Mouse (Mus musculus): ENCODE data around the gene Tsen2. TPM values are rescaled to one million over a fixed set of nuclear protein-coding genes. Genes with fewer than 3 reads are reported as not detected.

The Tsen2 gene
- polyA plus RNA-seq, 1 experiment from 2014 or later: 23.7 TPM

DNA sequence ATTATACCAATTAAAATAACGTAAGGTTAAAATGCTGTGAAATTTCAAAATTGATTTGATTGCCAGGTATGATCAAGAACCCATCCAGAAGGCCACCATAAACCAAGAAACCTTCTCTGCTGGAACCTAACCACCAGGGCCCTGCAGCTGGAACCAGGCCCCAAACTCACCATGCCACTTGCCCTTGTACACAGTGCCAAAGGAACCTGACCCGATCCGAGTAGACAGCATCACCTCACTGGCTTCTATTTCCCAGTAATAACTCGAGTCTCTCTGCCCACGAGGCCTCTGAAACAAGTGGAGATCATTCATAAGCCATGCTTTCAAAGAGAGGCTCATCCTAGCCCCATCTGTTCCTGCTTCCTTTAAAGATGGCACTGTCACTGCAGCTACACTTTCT lies 81.7 kb downstream of the Tsen2 start:
- 93% methylated on average over 5 of the region's 5 CpGs for WGBS
- H3K36me3 ChIP-seq (ENCODE audit: control insufficient read depth, insufficient read depth, low read length): peaks cover 7% of the 10 kb centered on the region; the same call in 1 of the 2 replicates
- H3K27ac ChIP-seq (ENCODE audit: low read length): no peak overlapping the region
- no peaks in the 10 kb centered on the region for H3K27me3 ChIP-seq (ENCODE audit: control insufficient read depth, insufficient read depth, low read length)
- H3K4me1 ChIP-seq (ENCODE audit: control insufficient read depth, insufficient read depth, low read length): no peaks in the 10 kb centered on the region
- no peak overlapping the region for H3K4me3 ChIP-seq (replicated peaks; ENCODE audit: low read length)
- H3K4me2 ChIP-seq (ENCODE audit: low read depth, low read length): no peak overlapping the region
- no peak overlapping the region for H3K9ac ChIP-seq (ENCODE audit: low read length)
- no peak for ATAC-seq (ENCODE audit: insufficient read depth, low FRiP score)
- no peaks in the 10 kb centered on the region for H3K9me3 ChIP-seq (replicated peaks; ENCODE audit: control insufficient read depth, low read length)

Other genes starting within 250 kb of the Tsen2 start
- 18.2 and 22.2 TPM in 2 replicates for gene Pparg, start 183.7 kb upstream of the Tsen2 start, polyA plus RNA-seq (2015; fragmentation: Nextera tagmentation; extraction: Ambion mirVana)
- gene Mkrn2os, start 47.9 kb downstream of the Tsen2 start, polyA plus RNA-seq (2015; fragmentation: Nextera tagmentation; extraction: Ambion mirVana): 13.3 and 15.4 TPM in 2 replicates
- 27.0 and 30.4 TPM in 2 replicates for gene Mkrn2, start 57.2 kb downstream of the Tsen2 start, polyA plus RNA-seq (2015; fragmentation: Nextera tagmentation; extraction: Ambion mirVana)
- 76.9 and 79.1 TPM in 2 replicates for gene Raf1, start 132.0 kb downstream of the Tsen2 start, polyA plus RNA-seq (2015; fragmentation: Nextera tagmentation; extraction: Ambion mirVana)
- gene Tmem40, start 217.7 kb downstream of the Tsen2 start, polyA plus RNA-seq (2015; fragmentation: Nextera tagmentation; extraction: Ambion mirVana): 34.2 and 42.3 TPM in 2 replicates
- gene Cand2, start 229.9 kb downstream of the Tsen2 start, polyA plus RNA-seq (2015; fragmentation: Nextera tagmentation; extraction: Ambion mirVana): 19.6 and 22.6 TPM in 2 replicates

All from stomach, embryonic 16.5 days (tissue).